Mouse (Mus musculus) heart, embryonic 14.5 days (tissue): ENCODE measurements around the gene Mrpl18. TPM values are rescaled to one million over a fixed set of nuclear protein-coding genes. Genes with fewer than 3 reads are reported as not detected.

ENCODE experiments used
- microRNA-seq: library from miRNA; unstranded; fragments of <30 nt; microRNA quantifications from one replicate; pipeline ENCODE4, GENCODE M21; 2016
- polyA plus RNA-seq: library from polyadenylated mRNA; unstranded; fragments of >200 nt; fragmentation: Nextera tagmentation; extraction: Ambion mirVana; gene quantifications from 2 replicates; pipeline ENCODE4 v1.2.1, GENCODE M21; 2014

The Mrpl18 gene
- polyA plus RNA-seq, 1 experiment from 2014 or later, result 200 TPM

Small RNA genes within 50 kb of the gene (microRNA-seq; reads per million reads assigned to microRNA genes)
- gene Gm24085, result not detected

Other genes with a start within 250 kb of the Mrpl18 start
- gene Slc22a1, start 240.5 kb downstream of the Mrpl18 start, polyA plus RNA-seq, result 28.7 and 42.4 TPM in 2 replicates
- 196 and 201 TPM in 2 replicates for gene Igf2r, start 146.7 kb downstream of the Mrpl18 start, polyA plus RNA-seq
- gene Mas1, start 48.2 kb downstream of the Mrpl18 start, polyA plus RNA-seq, result 0.65 and 0.70 TPM in 2 replicates
- 0.09 and 0.16 TPM in 2 replicates for gene Mrgprh, start 40.3 kb downstream of the Mrpl18 start, polyA plus RNA-seq
- gene Pnldc1, start 6.1 kb downstream of the Mrpl18 start, polyA plus RNA-seq, result 1.5 and 1.6 TPM in 2 replicates
- gene Tcp1, start 644 bp downstream of the Mrpl18 start, polyA plus RNA-seq, result 345 and 353 TPM in 2 replicates
- gene Acat3, start 24.3 kb upstream of the Mrpl18 start, polyA plus RNA-seq, result 0.24 and 0.28 TPM in 2 replicates
- gene Acat2, start 44.4 kb upstream of the Mrpl18 start, polyA plus RNA-seq, result 22.8 and 25.6 TPM in 2 replicates
- gene Wtap, start 77.8 kb upstream of the Mrpl18 start, polyA plus RNA-seq, result 83.1 and 85.7 TPM in 2 replicates
- gene Sod2, start 90.5 kb upstream of the Mrpl18 start, polyA plus RNA-seq, result 520 and 533 TPM in 2 replicates
- 0.30 TPM in 1 of 2 replicates, not detected in the other for gene Gpr31b, start 136.0 kb upstream of the Mrpl18 start, polyA plus RNA-seq
- gene Tcp10b, start 144.8 kb upstream of the Mrpl18 start, polyA plus RNA-seq, result 0.15 TPM in 1 of 2 replicates, not detected in the other
- gene Unc93a, start 215.5 kb upstream of the Mrpl18 start, polyA plus RNA-seq, result not detected in 2 replicates